Mouse (Mus musculus) heart, postnatal 0 days (tissue): ENCODE data around the gene Cby1. TPM values are rescaled to one million over a fixed set of nuclear protein-coding genes. Genes with fewer than 3 reads are reported as not detected.

Experiments
- ATAC-seq: fragments of 200-750 bp; cut with Nextera tagmentation; 2 replicates; pipeline ENCODE4 v1.8.0; 2017; ENCODE audit warnings: low read depth, moderate number of reproducible peaks, moderate library complexity; ENCODE audit not compliant: insufficient read depth
- DNase-seq: peaks from one replicate; pipeline ENCODE4 v3.0.0-alpha.2; 2016; ENCODE audit warnings: low spot score
- H3K27ac ChIP-seq: fragments of 300-500 bp; sonication (generic); 2 replicates; pipeline ENCODE4 v1.5.1; 2014; ENCODE audit warnings: low read depth, mild to moderate bottlenecking
- H3K27me3 ChIP-seq: fragments of 300-500 bp; sonication (generic); 2 replicates; pipeline ENCODE4 v1.6.1; 2014; ENCODE audit warnings: low read length, mixed read lengths; ENCODE audit not compliant: control insufficient read depth, insufficient read depth
- H3K36me3 ChIP-seq: fragments of 300-500 bp; sonication (generic); replicated peaks from 2 replicates; pipeline ENCODE4 v1.6.1; 2014; ENCODE audit warnings: low read length, mixed read lengths; ENCODE audit not compliant: control insufficient read depth, insufficient read depth
- H3K4me1 ChIP-seq: fragments of 300-500 bp; sonication (generic); 2 replicates; pipeline ENCODE4 v1.6.1; 2014; ENCODE audit warnings: antibody characterized with exemption; ENCODE audit not compliant: control insufficient read depth, insufficient read depth
- H3K4me2 ChIP-seq: fragments of 300-500 bp; sonication (generic); 2 replicates; pipeline ENCODE4 v1.6.1; 2014; ENCODE audit warnings: low read depth, mild to moderate bottlenecking, low read length, moderate library complexity
- H3K4me3 ChIP-seq: fragments of 300-500 bp; sonication (generic); 2 replicates; pipeline ENCODE4 v1.5.1; 2014; ENCODE audit warnings: low read depth, low read length
- H3K9ac ChIP-seq: fragments of 300-500 bp; sonication (generic); replicated peaks from 2 replicates; pipeline ENCODE4 v1.6.1; 2014; ENCODE audit warnings: low read depth, low read length, mixed read lengths
- H3K9me3 ChIP-seq: fragments of 300-500 bp; sonication (generic); replicated peaks from 2 replicates; pipeline ENCODE4 v1.6.1; 2016; ENCODE audit warnings: low read length; ENCODE audit not compliant: control insufficient read depth
- CTCF ChIP-seq: IDR thresholded peaks from 2 replicates; pipeline ENCODE4 v1.5.1; 2016; ENCODE audit warnings: antibody characterized with exemption, control low read depth, low read depth
- EP300 ChIP-seq: IDR thresholded peaks from 2 replicates; pipeline ENCODE4 v1.6.1; 2016; ENCODE audit warnings: antibody characterized with exemption, low read depth
- WGBS: fragments of 180-500 bp; shearing (Covaris S2); extraction: QIAGEN DNeasy Blood & Tissue Kit; methylation state at CpG from one replicate; pipeline ENCODE4 v1.1.7; 2014; 5-methylcytosine and 5-hydroxymethylcytosine counted together
- polyA plus RNA-seq: library from polyadenylated mRNA; unstranded; fragments of >200 nt; fragmentation: Nextera tagmentation; extraction: Ambion mirVana; gene quantifications from 2 replicates; pipeline ENCODE4 v1.2.1, GENCODE M21; 2015
- total RNA-seq: library from RNA; depleted of rRNA; stranded (reverse); fragments of >200 nt; gene quantifications from 2 replicates; pipeline ENCODE4 v1.2.3, GENCODE M21; 2014; ENCODE audit warnings: low replicate concordance; rRNA removed

Cby1 gene
- 31.9 and 35.1 TPM in 2 replicates for total RNA-seq
- 53.8 and 55.9 TPM in 2 replicates for polyA plus RNA-seq

DNA sequence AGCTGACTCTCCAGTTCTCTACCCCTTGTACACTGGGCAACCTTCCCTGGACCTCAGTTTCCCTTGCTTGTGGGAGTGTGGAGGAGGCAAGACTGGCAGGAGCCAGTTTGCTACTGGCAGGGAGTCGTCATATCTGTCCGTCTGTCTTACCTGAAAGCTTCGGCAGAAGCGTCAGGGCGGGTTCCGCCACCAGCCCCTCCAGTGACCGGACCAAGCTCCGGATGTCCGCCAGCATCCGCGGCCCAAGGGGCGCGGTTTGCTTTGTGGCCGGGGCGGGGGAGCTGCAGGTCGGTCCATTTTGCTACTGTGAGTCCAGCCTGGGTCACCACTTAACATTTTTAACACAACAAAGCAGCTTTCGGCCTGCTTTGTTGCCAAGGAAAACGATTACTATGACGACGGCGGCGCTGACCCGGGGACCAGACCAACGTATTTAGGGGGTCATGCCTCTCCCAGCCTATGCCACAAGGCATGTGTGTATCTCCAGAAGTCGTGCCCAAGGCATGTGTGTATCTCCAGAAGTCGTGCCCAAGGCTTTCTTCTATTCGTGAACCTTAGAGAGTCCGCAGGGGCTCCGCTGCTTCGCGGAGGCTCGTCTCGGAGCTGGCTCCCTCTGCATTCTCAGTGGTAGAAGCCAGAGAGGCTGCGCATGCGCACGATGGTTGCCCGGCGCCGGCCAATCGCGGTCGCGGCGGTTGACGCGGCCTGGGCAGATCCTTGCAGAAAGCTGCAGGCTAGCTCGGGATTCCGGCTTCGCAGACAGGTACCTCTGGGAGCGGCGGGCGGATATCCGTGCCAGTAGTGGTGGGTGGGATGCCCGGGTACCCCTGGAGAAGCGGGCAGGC is at the start of gene Cby1, which contains the start of gene Fam227a:
Cby1 (plus strand) TSS at position 669 of the 845 bp plus-strand sequence.
Fam227a (minus strand) TSS at position 426 of the 845 bp plus-strand sequence.
- ATAC-seq (peak; percentile 88), DNase-seq (peak; percentile 91)
- peaks cover 6% of the 10 kb centered on the region; the same call in 1 of the 2 replicates for H3K36me3 ChIP-seq
- TF ChIP-seq CTCF (no peak), EP300 (no peak)
- no peaks in the 10 kb centered on the region for H3K27me3 ChIP-seq
- peaks cover 9% of the 10 kb centered on the region for H3K4me1 ChIP-seq
- peak within 1 kb of the TSS; percentile 94 for H3K4me2 ChIP-seq
- no peaks in the 10 kb centered on the region for H3K9me3 ChIP-seq
- under 1% methylated on average over 55 of the region's 55 CpGs for WGBS
- H3K9ac ChIP-seq = peak within 1 kb of the TSS; percentile 58
- H3K27ac ChIP-seq = peak within 1 kb of the TSS; percentile 82
- H3K4me3 ChIP-seq = peak within 1 kb of the TSS; percentile 79

DNA sequence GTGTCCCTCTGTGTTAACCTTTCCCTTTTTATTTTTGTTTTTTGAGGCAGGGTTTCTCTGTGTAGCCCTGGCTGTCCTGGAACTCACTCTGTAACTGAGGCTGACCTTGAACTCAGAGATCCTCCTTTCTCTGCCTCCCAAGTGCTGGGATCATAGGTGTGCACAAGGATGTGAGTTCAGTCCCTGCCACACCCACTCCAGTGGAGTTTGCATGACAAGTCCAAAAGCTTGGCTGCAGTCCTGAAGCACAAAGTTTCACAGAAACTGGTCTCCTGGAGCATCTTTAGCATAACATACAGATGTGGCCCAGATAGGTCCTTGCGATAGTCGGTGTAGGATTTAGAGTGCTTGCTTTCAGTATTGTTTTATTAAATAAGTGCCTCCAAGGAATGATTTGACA is 49.8 kb upstream of the Cby1 start:
- no peak overlapping the region for H3K9ac ChIP-seq
- H3K27ac ChIP-seq = no peak overlapping the region
- peaks cover 4% of the 10 kb centered on the region; the same call in 1 of the 2 replicates for H3K4me1 ChIP-seq
- 0 out of 2 replicates have a peak, but pooled peaks cover 4% of the 10 kb centered on the region for H3K27me3 ChIP-seq
- H3K9me3 ChIP-seq = no peaks in the 10 kb centered on the region
- H3K36me3 ChIP-seq = peaks cover 2% of the 10 kb centered on the region; the same call in 1 of the 2 replicates
- H3K4me2 ChIP-seq = no peak overlapping the region
- TF ChIP-seq CTCF (no peak), EP300 (no peak)
- DNase-seq (no peak), ATAC-seq (no peak)
- WGBS = 95% methylated on average over 2 of the region's 2 CpGs
- H3K4me3 ChIP-seq = no peak overlapping the region

DNA sequence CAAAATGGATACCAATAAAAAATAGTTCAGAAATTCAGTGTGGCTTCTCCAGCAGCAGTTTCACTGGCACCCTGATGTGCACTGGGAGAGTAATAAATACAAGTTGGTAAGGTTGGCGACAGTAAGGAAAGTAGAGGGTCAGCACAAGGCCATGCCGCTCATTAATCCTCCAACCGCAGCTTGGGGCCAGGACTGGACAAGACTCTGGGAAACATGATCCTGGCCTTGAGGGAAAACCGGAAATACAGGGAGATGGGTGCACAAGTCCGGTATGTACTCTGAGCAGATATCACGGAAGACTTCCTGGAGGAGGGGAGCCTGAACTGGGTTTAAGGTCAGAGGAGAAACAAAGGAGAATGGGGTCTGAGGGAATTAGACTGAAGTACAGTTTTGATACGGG is 43.5 kb upstream of the Cby1 start:
- 74% methylated on average over 7 of the region's 7 CpGs for WGBS
- H3K4me1 ChIP-seq = no peaks in the 10 kb centered on the region
- ATAC-seq = no peak

DNA sequence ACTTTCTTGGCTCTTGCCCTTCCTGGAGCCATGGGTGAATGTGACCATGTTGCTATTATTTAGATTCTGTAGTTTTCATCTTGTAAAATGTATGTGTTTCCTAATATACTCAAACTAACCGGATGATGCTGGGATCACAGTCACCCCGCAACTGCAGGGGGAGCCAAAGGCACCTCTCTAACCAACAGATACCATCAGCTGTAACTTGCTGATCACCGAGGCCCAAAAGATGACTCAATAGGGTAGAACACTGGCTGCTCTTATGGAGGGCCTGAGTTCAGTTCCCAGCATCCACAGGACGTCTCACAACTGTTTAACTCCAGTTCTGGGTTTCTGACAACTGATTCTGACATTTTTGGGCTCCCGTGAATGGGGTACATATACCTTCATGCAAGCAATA is 42.3 kb upstream of the Cby1 start:
- H3K27me3 ChIP-seq = no peaks in the 10 kb centered on the region
- no peaks in the 10 kb centered on the region for H3K9me3 ChIP-seq
- no peak for ATAC-seq
- TF ChIP-seq CTCF (no peak), EP300 (no peak)
- no peak overlapping the region for H3K4me3 ChIP-seq
- H3K36me3 ChIP-seq = peaks cover 4% of the 10 kb centered on the region; the same call in 1 of the 2 replicates
- no peak overlapping the region for H3K9ac ChIP-seq
- 79% methylated on average over 5 of the region's 5 CpGs for WGBS
- DNase-seq = no peak
- no peak overlapping the region for H3K27ac ChIP-seq
- no peak overlapping the region for H3K4me2 ChIP-seq
- H3K4me1 ChIP-seq = no peaks in the 10 kb centered on the region

More for the DNA sequence above, 43.5 kb upstream of the Cby1 start:
- Histone ChIP-seq H3K4me3 (no peak overlapping the region), H3K27ac (no peak overlapping the region), H3K27me3 (no peaks in the 10 kb centered on the region), H3K4me2 (no peak overlapping the region), H3K36me3 (peaks cover 4% of the 10 kb centered on the region; the same call in 1 of the 2 replicates), H3K9me3 (no peaks in the 10 kb centered on the region), H3K9ac (no peak overlapping the region)
- no peak for DNase-seq
- TF ChIP-seq EP300 (no peak), CTCF (no peak)

DNA sequence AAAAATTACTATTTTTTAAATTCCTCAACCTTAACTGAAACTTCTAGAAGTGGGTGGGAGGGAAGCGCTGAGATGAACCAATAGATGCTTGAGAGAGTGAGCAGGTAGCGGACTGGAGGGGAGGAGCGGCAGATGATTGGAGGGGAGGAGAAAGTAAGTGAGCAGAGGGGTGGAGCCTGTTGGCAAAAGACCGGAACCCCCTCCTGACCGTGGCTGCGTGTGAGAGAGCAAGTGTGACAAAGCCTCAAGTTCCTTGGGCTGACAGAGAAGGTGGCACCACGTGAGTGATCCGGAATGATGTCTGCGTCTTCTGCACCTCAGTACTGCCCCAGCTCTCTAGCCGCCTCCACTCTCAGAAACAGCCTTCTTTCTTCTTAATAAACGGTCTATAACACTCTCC is 41.9 kb upstream of the Cby1 start:
- H3K4me1 ChIP-seq = no peaks in the 10 kb centered on the region
- H3K4me3 ChIP-seq = no peak overlapping the region
- H3K27me3 ChIP-seq = no peaks in the 10 kb centered on the region
- no peak for ATAC-seq
- no peak overlapping the region for H3K9ac ChIP-seq
- no peak for DNase-seq
- no peak overlapping the region for H3K4me2 ChIP-seq
- H3K27ac ChIP-seq = no peak overlapping the region
- WGBS = 76% methylated on average over 11 of the region's 11 CpGs
- H3K36me3 ChIP-seq = peaks cover 4% of the 10 kb centered on the region; the same call in 1 of the 2 replicates
- no peaks in the 10 kb centered on the region for H3K9me3 ChIP-seq
- no peak for TF ChIP-seq EP300
